Mouse (Mus musculus): ENCODE measurements at regions not wholly inside any gene's neighbourhood (a gene's known extent, or its start where the extent isn't known, plus 50 kb on each side); places are given as distances from the start of the nearest gene placed in this dataset.

DNA sequence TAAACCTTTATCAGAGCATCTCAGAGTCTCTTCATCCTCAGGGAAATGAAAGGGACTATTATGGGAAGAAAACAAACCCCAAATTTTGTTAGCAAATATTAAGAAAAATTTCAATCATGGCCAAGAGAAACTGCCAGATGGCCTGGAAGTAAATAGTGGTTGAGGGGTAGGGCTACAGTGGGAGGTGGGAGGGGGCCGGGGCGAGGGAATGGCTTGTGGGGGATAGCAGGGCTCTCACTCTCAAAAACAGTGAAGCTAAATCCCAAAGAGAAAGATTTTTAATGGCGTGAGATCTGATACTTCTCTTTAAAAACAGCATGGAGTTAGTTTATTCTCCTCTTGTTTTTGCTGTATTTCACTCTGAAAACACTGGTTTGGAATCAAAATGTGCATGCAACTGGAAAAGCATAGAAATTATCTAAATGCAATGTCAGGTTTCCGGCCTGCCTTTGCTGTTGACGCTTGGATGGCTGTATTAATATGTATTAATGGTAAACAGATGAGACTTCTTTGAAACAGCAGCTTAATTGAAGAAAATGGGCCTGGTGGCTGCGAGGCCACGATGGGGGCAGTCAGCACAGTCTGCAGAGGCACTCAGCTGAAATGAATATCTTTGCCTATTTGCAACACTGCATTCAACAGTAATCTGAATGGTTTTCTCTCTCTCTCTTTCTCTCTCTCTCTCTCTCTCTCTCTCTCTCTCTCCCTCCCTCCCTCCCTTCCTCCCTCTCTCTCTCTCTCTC, 99.8 kb upstream of the Spats2l start:
- Histone ChIP-seq H3K9ac (ENCODE audit: low read depth, low read length) (no peak overlapping the region), H3K4me3 (no peak overlapping the region), H3K36me3 (ENCODE audit: control insufficient read depth, insufficient read depth, low read length) (no peaks in the 10 kb centered on the region), H3K4me1 (ENCODE audit: control insufficient read depth, insufficient read depth, low read length) (no peaks in the 10 kb centered on the region), H3K79me2 (replicated peaks; ENCODE audit: control insufficient read depth, insufficient read depth, low read length) (no peaks in the 10 kb centered on the region), H3K27me3 (ENCODE audit: control insufficient read depth, insufficient read depth, low read length) (no peaks in the 10 kb centered on the region), H3K27ac (no peak overlapping the region)
- no peak for DNase-seq
- TF ChIP-seq POLR2A (IDR thresholded peaks at IDR 0.05; ENCODE audit: insufficient read depth, low read depth, low read length) (no peak), EP300 (IDR thresholded peaks at IDR 0.05; ENCODE audit: insufficient read depth, low read depth, low read length) (no peak), CTCF (IDR thresholded peaks at IDR 0.05) (no peak)
- WGBS: 83% methylated on average over 7 of the region's 7 CpGs
- intact Hi-C loops (cut with DNase I): no loop called here

DNA sequence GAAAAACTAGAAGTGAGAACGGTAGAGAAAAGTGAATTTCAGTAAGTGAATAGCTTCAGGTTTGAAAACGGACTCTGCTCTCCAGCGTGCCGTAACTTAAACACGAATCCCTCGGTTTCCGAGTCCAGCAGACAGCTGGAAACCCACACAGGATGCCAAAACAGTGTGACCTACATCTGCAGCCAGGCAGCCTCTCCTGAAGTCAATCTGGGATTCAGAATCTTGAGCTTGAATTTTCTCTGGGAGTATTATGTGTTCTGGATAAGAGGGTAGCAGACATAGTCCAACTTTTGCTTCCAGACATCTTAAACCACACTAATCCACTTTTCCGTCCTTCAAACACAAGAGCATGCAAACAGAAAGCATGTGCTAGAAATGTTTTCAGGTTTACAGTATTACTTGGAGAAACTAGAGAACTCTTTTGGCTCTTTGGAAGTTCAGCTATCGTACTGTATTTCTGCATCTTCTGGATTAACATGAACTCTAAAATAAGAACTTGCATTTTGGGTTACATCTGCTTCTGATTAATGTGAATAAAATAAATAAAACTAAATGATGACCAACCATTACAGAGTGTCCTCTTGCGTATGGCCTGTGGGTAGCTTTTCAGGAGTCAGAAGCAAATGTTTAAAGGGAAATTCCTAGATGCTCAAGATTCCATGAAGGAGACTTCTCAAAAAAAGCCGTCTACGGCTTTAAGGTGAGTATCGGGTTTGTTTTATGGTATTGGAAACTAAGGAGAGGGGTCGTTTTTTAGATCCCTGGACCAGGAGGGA, 89.4 kb upstream of the Spats2l start:
- Histone ChIP-seq H3K36me3 (ENCODE audit: control insufficient read depth, insufficient read depth, low read length) (no peaks in the 10 kb centered on the region), H3K4me3 (no peak overlapping the region), H3K27me3 (ENCODE audit: control insufficient read depth, insufficient read depth, low read length) (no peaks in the 10 kb centered on the region), H3K9ac (ENCODE audit: low read depth, low read length) (no peak overlapping the region), H3K27ac (no peak overlapping the region), H3K4me1 (ENCODE audit: control insufficient read depth, insufficient read depth, low read length) (no peaks in the 10 kb centered on the region), H3K79me2 (replicated peaks; ENCODE audit: control insufficient read depth, insufficient read depth, low read length) (no peaks in the 10 kb centered on the region)
- TF ChIP-seq CTCF (IDR thresholded peaks at IDR 0.05) (no peak), POLR2A (IDR thresholded peaks at IDR 0.05; ENCODE audit: insufficient read depth, low read depth, low read length) (no peak), EP300 (IDR thresholded peaks at IDR 0.05; ENCODE audit: insufficient read depth, low read depth, low read length) (no peak)
- DNase-seq: peak in 1 of 2 experiments; percentile 7
- 69% methylated on average over 14 of the region's 14 CpGs for WGBS
- intact Hi-C loops (cut with DNase I): no loop called here

DNA sequence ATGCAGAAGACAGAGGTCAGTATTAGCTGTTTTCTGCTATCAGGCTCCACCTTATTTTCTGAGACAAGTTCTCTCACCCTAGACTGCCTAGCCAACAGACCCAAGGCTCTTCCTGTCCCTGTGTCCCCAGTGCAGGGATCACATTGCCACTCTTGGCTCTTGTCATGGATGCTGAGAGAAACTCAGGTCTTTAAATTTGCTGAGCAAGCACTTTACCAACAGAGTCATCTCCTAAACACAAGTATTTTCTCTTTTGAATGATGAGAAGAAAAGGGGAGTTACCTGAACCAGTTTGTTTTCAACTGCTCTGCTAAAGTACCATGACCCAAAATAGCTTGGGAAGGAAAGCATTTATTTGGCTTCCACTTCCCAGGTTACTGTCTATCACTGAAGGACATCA, 84.7 kb upstream of the Spats2l start:
- no peak for DNase-seq
- Histone ChIP-seq H3K27me3 (ENCODE audit: control insufficient read depth, insufficient read depth, low read length) (no peaks in the 10 kb centered on the region), H3K4me3 (no peak overlapping the region), H3K4me1 (ENCODE audit: control insufficient read depth, insufficient read depth, low read length) (no peaks in the 10 kb centered on the region), H3K9ac (ENCODE audit: low read depth, low read length) (no peak overlapping the region), H3K27ac (no peak overlapping the region), H3K36me3 (ENCODE audit: control insufficient read depth, insufficient read depth, low read length) (no peaks in the 10 kb centered on the region), H3K79me2 (replicated peaks; ENCODE audit: control insufficient read depth, insufficient read depth, low read length) (no peaks in the 10 kb centered on the region)
- intact Hi-C loops (cut with DNase I): no loop called here
- no peak for TF ChIP-seq POLR2A (IDR thresholded peaks at IDR 0.05; ENCODE audit: insufficient read depth, low read depth, low read length)
- no peak for TF ChIP-seq EP300 (IDR thresholded peaks at IDR 0.05; ENCODE audit: insufficient read depth, low read depth, low read length)
- no peak for TF ChIP-seq CTCF (IDR thresholded peaks at IDR 0.05)

DNA sequence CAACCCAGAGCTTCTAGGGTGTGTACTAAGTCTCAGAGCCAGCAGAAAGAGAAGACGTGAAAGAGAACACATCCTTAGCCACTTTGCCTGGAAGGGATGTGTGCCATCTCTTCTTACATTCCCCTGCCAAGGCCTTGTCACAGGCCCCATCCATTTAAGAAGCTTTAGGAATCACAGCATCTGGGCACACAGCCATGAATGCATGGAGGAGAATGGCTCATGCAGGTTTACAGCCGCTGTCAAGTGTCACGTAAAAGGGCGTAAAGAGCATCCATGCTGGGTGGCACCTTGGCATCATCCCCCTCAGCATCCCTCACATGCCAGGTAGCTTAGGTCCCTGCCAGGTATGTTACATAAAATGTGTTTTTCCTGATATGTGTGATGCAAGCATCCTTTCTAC, 66.1 kb upstream of the Spats2l start:
- H3K27me3 ChIP-seq (ENCODE audit: control insufficient read depth, insufficient read depth, low read length): no peaks in the 10 kb centered on the region
- H3K9ac ChIP-seq (ENCODE audit: low read depth, low read length): no peak overlapping the region
- WGBS: 81% methylated on average over 4 of the region's 4 CpGs
- no peaks in the 10 kb centered on the region for H3K79me2 ChIP-seq (replicated peaks; ENCODE audit: control insufficient read depth, insufficient read depth, low read length)
- DNase-seq: no peak
- intact Hi-C loops (cut with DNase I): no loop called here
- no peak overlapping the region for H3K27ac ChIP-seq
- no peak overlapping the region for H3K4me3 ChIP-seq
- H3K4me1 ChIP-seq (ENCODE audit: control insufficient read depth, insufficient read depth, low read length): no peaks in the 10 kb centered on the region
- no peaks in the 10 kb centered on the region for H3K36me3 ChIP-seq (ENCODE audit: control insufficient read depth, insufficient read depth, low read length)
- TF ChIP-seq EP300 (IDR thresholded peaks at IDR 0.05; ENCODE audit: insufficient read depth, low read depth, low read length): no peak
- TF ChIP-seq POLR2A (IDR thresholded peaks at IDR 0.05; ENCODE audit: insufficient read depth, low read depth, low read length): no peak
- no peak for TF ChIP-seq CTCF (IDR thresholded peaks at IDR 0.05)

DNA sequence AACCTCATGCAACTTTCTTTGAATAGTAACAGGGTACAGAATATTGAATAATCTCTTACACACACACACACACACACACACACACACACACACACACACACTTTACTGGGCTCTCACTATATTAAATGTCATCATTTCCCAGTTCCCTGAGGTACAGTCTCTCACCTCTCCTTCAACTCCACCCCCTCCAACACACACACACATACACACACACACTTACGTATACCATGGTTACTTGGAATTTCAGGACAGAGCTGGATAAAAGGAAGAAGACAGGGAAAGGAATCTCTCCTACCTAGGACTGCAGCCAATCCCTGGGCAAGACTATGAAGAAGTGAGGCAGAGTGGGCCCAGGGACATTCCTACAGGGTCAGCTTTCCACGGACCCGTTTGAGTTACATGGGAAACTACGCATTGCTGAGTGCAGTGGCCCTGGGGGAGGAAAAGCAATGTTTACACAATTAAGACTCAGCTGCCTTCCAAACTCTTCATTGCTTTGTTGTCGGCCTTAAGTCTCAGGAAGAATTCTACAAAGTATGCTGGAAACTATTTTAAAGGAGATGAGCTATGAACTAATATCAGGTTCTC, 61.0 kb upstream of the Spats2l start:
- intact Hi-C loops (cut with DNase I): no loop called here

More for the DNA sequence above, 61.0 kb upstream of the Spats2l start:
- Histone ChIP-seq H3K4me1 (ENCODE audit: control insufficient read depth, insufficient read depth, low read length) (no peaks in the 10 kb centered on the region), H3K4me3 (no peak overlapping the region), H3K27ac (no peak overlapping the region), H3K36me3 (ENCODE audit: control insufficient read depth, insufficient read depth, low read length) (no peaks in the 10 kb centered on the region), H3K9ac (ENCODE audit: low read depth, low read length) (no peak overlapping the region), H3K79me2 (replicated peaks; ENCODE audit: control insufficient read depth, insufficient read depth, low read length) (no peaks in the 10 kb centered on the region), H3K27me3 (ENCODE audit: control insufficient read depth, insufficient read depth, low read length) (no peaks in the 10 kb centered on the region)
- TF ChIP-seq EP300 (IDR thresholded peaks at IDR 0.05; ENCODE audit: insufficient read depth, low read depth, low read length): no peak
- TF ChIP-seq POLR2A (IDR thresholded peaks at IDR 0.05; ENCODE audit: insufficient read depth, low read depth, low read length): no peak
- no peak for TF ChIP-seq CTCF (IDR thresholded peaks at IDR 0.05)
- WGBS: 59% methylated on average over 5 of the region's 5 CpGs
- DNase-seq: no peak

Measured in heart, adult 2 months (tissue).